Mouse (Mus musculus): ENCODE results near the gene Stx4a. TPM values are rescaled to one million over a fixed set of nuclear protein-coding genes. Genes with fewer than 3 reads are reported as not detected.

Stx4a gene
- polyA plus RNA-seq, 1 experiment = 126 TPM

GRCm38 (mm10) chr7:127815954-127816821, 7.9 kb upstream of the Stx4a start:
- Histone ChIP-seq H3K27ac (ENCODE audit: insufficient read depth, low read length) (no peak overlapping the region), H3K27me3 (ENCODE audit: control insufficient read depth, insufficient read depth, low read length, poor library complexity, severe bottlenecking) (no peaks in the 10 kb centered on the region)

GRCm38 (mm10) chr7:127817053-127817452, 7.0 kb upstream of the Stx4a start:
- Histone ChIP-seq H3K27me3 (ENCODE audit: control insufficient read depth, insufficient read depth, low read length, poor library complexity, severe bottlenecking) (no peaks in the 10 kb centered on the region), H3K9ac (ENCODE audit: low read depth, poor library complexity, severe bottlenecking) (no peak overlapping the region), H3K27ac (ENCODE audit: insufficient read depth, low read length) (no peak overlapping the region), H3K4me3 (ENCODE audit: low read depth, low read length) (no peak overlapping the region), H3K4me1 (ENCODE audit: control insufficient read depth, insufficient read depth, low read length) (peaks cover 2% of the 10 kb centered on the region), H3K36me3 (ENCODE audit: control insufficient read depth, insufficient read depth, low read length, poor library complexity, severe bottlenecking) (no peaks in the 10 kb centered on the region), H3K9me3 (replicated peaks; ENCODE audit: control insufficient read depth, insufficient read depth, low read length, poor library complexity, severe bottlenecking) (no peaks in the 10 kb centered on the region)
- no peak for TF ChIP-seq CTCF (IDR thresholded peaks at IDR 0.05; ENCODE audit: low read depth, low read length)
- TF ChIP-seq EP300 (IDR thresholded peaks at IDR 0.05; ENCODE audit: insufficient read depth, low read depth, low read length) = no peak
- TF ChIP-seq POLR2A (IDR thresholded peaks at IDR 0.05; ENCODE audit: insufficient read depth, low read length) = no peak

More at GRCm38 (mm10) chr7:127815954-127816821, 7.9 kb upstream of the Stx4a start:
- Histone ChIP-seq H3K4me1 (ENCODE audit: control insufficient read depth, insufficient read depth, low read length) (peaks cover 2% of the 10 kb centered on the region), H3K36me3 (ENCODE audit: control insufficient read depth, insufficient read depth, low read length, poor library complexity, severe bottlenecking) (no peaks in the 10 kb centered on the region), H3K9me3 (replicated peaks; ENCODE audit: control insufficient read depth, insufficient read depth, low read length, poor library complexity, severe bottlenecking) (no peaks in the 10 kb centered on the region), H3K9ac (ENCODE audit: low read depth, poor library complexity, severe bottlenecking) (no peak overlapping the region; the same call in 1 of the 2 replicates), H3K4me3 (ENCODE audit: low read depth, low read length) (no peak overlapping the region)
- TF ChIP-seq CTCF (IDR thresholded peaks at IDR 0.05; ENCODE audit: low read depth, low read length) (peak; percentile 55), EP300 (IDR thresholded peaks at IDR 0.05; ENCODE audit: insufficient read depth, low read depth, low read length) (no peak), POLR2A (IDR thresholded peaks at IDR 0.05; ENCODE audit: insufficient read depth, low read length) (no peak)

GRCm38 (mm10) chr7:127817776-127818175, 6.3 kb upstream of the Stx4a start:
- Histone ChIP-seq H3K36me3 (ENCODE audit: control insufficient read depth, insufficient read depth, low read length, poor library complexity, severe bottlenecking) (no peaks in the 10 kb centered on the region), H3K27me3 (ENCODE audit: control insufficient read depth, insufficient read depth, low read length, poor library complexity, severe bottlenecking) (no peaks in the 10 kb centered on the region), H3K9me3 (replicated peaks; ENCODE audit: control insufficient read depth, insufficient read depth, low read length, poor library complexity, severe bottlenecking) (no peaks in the 10 kb centered on the region), H3K4me1 (ENCODE audit: control insufficient read depth, insufficient read depth, low read length) (peaks cover 2% of the 10 kb centered on the region), H3K4me3 (ENCODE audit: low read depth, low read length) (no peak overlapping the region), H3K27ac (ENCODE audit: insufficient read depth, low read length) (no peak overlapping the region), H3K9ac (ENCODE audit: low read depth, poor library complexity, severe bottlenecking) (no peak overlapping the region)
- TF ChIP-seq EP300 (IDR thresholded peaks at IDR 0.05; ENCODE audit: insufficient read depth, low read depth, low read length) = no peak
- no peak for TF ChIP-seq POLR2A (IDR thresholded peaks at IDR 0.05; ENCODE audit: insufficient read depth, low read length)
- TF ChIP-seq CTCF (IDR thresholded peaks at IDR 0.05; ENCODE audit: low read depth, low read length) = no peak

DNA sequence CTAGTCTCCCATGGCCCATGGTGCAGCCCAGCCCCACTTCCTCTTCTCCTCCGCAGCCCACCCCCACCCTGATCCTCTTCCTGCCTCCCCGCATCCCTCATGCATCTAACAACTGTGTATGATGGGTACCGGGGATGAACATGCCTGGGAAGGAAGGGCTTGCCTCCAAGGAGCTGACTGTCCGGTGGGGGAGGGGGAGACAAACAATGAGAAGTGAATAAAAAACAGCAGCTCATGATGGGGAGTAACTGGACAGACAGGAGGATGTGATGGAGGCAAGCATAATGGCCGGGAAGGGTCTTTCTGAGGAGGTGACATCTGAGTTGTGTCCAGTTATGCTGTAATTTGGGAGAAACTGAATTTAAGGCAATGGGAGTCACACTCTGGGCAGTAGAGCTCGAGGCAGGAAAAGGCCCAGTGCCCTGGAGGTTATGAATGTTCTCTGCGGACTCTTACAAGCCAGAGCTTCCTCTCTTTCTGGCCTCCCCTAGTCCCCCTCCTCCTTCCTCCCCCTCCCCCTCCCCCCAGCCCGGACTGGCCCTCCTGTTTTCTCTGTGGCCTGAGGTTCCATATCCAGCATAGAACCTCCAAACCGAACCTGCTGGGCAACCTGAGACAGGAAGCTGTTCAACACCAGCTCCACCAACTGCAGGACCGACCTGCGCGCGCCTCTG, 3.1 kb upstream of the Stx4a start:
- Histone ChIP-seq H3K4me1 (ENCODE audit: control insufficient read depth, insufficient read depth, low read length) (peaks cover 2% of the 10 kb centered on the region), H3K27me3 (ENCODE audit: control insufficient read depth, insufficient read depth, low read length, poor library complexity, severe bottlenecking) (no peaks in the 10 kb centered on the region), H3K27ac (ENCODE audit: insufficient read depth, low read length) (no peak overlapping the region), H3K9me3 (replicated peaks; ENCODE audit: control insufficient read depth, insufficient read depth, low read length, poor library complexity, severe bottlenecking) (no peaks in the 10 kb centered on the region), H3K9ac (ENCODE audit: low read depth, poor library complexity, severe bottlenecking) (no peak overlapping the region), H3K4me3 (ENCODE audit: low read depth, low read length) (no peak overlapping the region), H3K36me3 (ENCODE audit: control insufficient read depth, insufficient read depth, low read length, poor library complexity, severe bottlenecking) (no peaks in the 10 kb centered on the region)
- TF ChIP-seq POLR2A (IDR thresholded peaks at IDR 0.05; ENCODE audit: insufficient read depth, low read length) = no peak
- TF ChIP-seq EP300 (IDR thresholded peaks at IDR 0.05; ENCODE audit: insufficient read depth, low read depth, low read length) = no peak
- no peak for TF ChIP-seq CTCF (IDR thresholded peaks at IDR 0.05; ENCODE audit: low read depth, low read length)

DNA sequence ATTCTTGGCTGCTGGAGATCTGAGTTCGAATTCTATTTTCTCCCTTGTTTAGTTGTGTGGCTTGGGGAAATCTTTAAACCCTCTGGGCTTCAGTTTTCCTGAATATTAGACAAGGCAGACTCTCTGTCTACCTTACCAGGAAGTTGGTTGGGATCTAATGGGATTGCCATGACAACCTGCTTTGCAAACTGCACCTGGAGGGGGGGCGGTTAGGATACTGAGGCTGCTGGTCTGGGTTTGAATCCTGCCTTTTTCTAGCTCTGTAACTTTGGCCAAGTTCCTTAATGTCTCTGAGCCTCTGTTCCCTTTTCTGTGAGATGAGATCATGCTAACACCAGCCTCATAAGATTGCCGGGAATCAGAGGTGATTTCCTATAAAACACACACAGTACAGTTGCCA, 1.6 kb upstream of the Stx4a start:
- Histone ChIP-seq H3K9me3 (replicated peaks; ENCODE audit: control insufficient read depth, insufficient read depth, low read length, poor library complexity, severe bottlenecking) (no peaks in the 10 kb centered on the region), H3K4me1 (ENCODE audit: control insufficient read depth, insufficient read depth, low read length) (peaks cover 2% of the 10 kb centered on the region), H3K4me3 (ENCODE audit: low read depth, low read length) (no peak overlapping the region), H3K9ac (ENCODE audit: low read depth, poor library complexity, severe bottlenecking) (no peak overlapping the region), H3K36me3 (ENCODE audit: control insufficient read depth, insufficient read depth, low read length, poor library complexity, severe bottlenecking) (no peaks in the 10 kb centered on the region), H3K27me3 (ENCODE audit: control insufficient read depth, insufficient read depth, low read length, poor library complexity, severe bottlenecking) (no peaks in the 10 kb centered on the region), H3K27ac (ENCODE audit: insufficient read depth, low read length) (no peak overlapping the region)
- TF ChIP-seq POLR2A (IDR thresholded peaks at IDR 0.05; ENCODE audit: insufficient read depth, low read length) = no peak
